ENCODE assay signal across 9 mouse cellular contexts in genomic region chr6:114926369-114927157, GRCm38 (mm10). TPM values are rescaled to one million over a fixed set of nuclear protein-coding genes. Genes with fewer than 3 reads are reported as not detected.
DNase-seq lines count a peak whose midpoint lies in the region; ATAC-seq lines count a peak whose summit lies in the region.
"Had no signal": no experiment of that assay in that cellular context is flagged by ENCODE, and none has a peak within 500 bp of the region (broad histone marks: within the 10 kb centered on the region; RNA-seq: fewer than 3 reads in every experiment).

No protein-coding gene starts in this region.

- H3K9me3 ChIP-seq in hindbrain, embryonic 14.5 days (ENCODE audit: control insufficient read depth, low read length), result 0 out of 2 replicates have a peak, but pooled peaks cover 3% of the 10 kb centered on the region
- H3K9me3 ChIP-seq in hindbrain, embryonic 12.5 days (replicated peaks), result no peaks in the 10 kb centered on the region

- ATAC-seq in hindbrain, embryonic 14.5 days (ENCODE audit: low FRiP score), result no peak
- ATAC-seq in hindbrain, embryonic 12.5 days (ENCODE audit: low FRiP score), result no peak
- ATAC-seq in megakaryocyte, adult 5-6 weeks (ENCODE audit: poor library complexity, severe bottlenecking), result no peak

- H3K4me3 ChIP-seq in hindbrain, embryonic 14.5 days (replicated peaks; ENCODE audit: low read length), result no peak overlapping the region
- H3K4me3 ChIP-seq in hindbrain, embryonic 12.5 days, result no peak overlapping the region
- H3K4me3 ChIP-seq: embryonic facial prominence, embryonic 12.5 days had no signal

- H3K27ac ChIP-seq in hindbrain, embryonic 14.5 days, result no peak overlapping the region
- H3K27ac ChIP-seq in hindbrain, embryonic 12.5 days, result no peak overlapping the region

- H3K4me2 ChIP-seq in hindbrain, embryonic 14.5 days (replicated peaks), result no peak overlapping the region
- no peak overlapping the region for H3K4me2 ChIP-seq in hindbrain, embryonic 12.5 days (replicated peaks)
- H3K4me2 ChIP-seq: embryonic facial prominence, embryonic 12.5 days had no signal

- no peaks in the 10 kb centered on the region for H3K36me3 ChIP-seq in hindbrain, embryonic 14.5 days (replicated peaks; ENCODE audit: control insufficient read depth, insufficient read depth)
- H3K36me3 ChIP-seq in hindbrain, embryonic 12.5 days, result no peaks in the 10 kb centered on the region
- H3K36me3 ChIP-seq: embryonic facial prominence, embryonic 12.5 days had no signal

- H3K9ac ChIP-seq in hindbrain, embryonic 14.5 days, result no peak overlapping the region
- no peak overlapping the region for H3K9ac ChIP-seq in hindbrain, embryonic 12.5 days
- H3K9ac ChIP-seq: embryonic facial prominence, embryonic 12.5 days had no signal

- WGBS in hindbrain, embryonic 14.5 days, result 38% methylated on average over 6 of the region's 6 CpGs
- WGBS in hindbrain, embryonic 12.5 days, result 43% methylated on average over 6 of the region's 6 CpGs

- H3K4me1 ChIP-seq in hindbrain, embryonic 14.5 days (replicated peaks; ENCODE audit: control insufficient read depth, insufficient read depth, low read length), result peaks cover 8% of the 10 kb centered on the region; the same call in 1 of the 2 replicates
- peaks cover 15% of the 10 kb centered on the region for H3K4me1 ChIP-seq in hindbrain, embryonic 12.5 days

- peak; percentile 78 for DNase-seq in hindbrain, embryonic 14.5 days (ENCODE audit: low spot score)
- DNase-seq in B cell, adult 2 months, result peak; percentile 84 to 87
- DNase-seq in NIH3T3 (ENCODE audit: low read depth), result peak; percentile 75
- DNase-seq in kidney, postnatal 10 days, result peak; percentile 68
- peak; percentile 31 to 50 for DNase-seq in spleen, postnatal 36 days (ENCODE audit: low spot score in 2 of 2)
- DNase-seq in gastrocnemius, postnatal 25 days, result no peak

- H3K27me3 ChIP-seq in hindbrain, embryonic 14.5 days (ENCODE audit: control insufficient read depth, insufficient read depth, low read length), result no peaks in the 10 kb centered on the region
- H3K27me3 ChIP-seq in hindbrain, embryonic 12.5 days, result no peaks in the 10 kb centered on the region
- H3K27me3 ChIP-seq: embryonic facial prominence, embryonic 12.5 days had no signal

RNA-seq across cellular contexts. Expression of gene Vgll4, which starts 43.2 kb away (rescaled TPM):
- polyA plus RNA-seq in hindbrain, embryonic 14.5 days (2014; fragmentation: Nextera tagmentation; extraction: Ambion mirVana), result 37.9 and 38.4 TPM in 2 replicates
- 94.2 and 94.3 TPM in 2 replicates for polyA plus RNA-seq in hindbrain, embryonic 12.5 days (2016; fragmentation: Nextera tagmentation; extraction: Ambion mirVana)
- 9.4 and 9.7 TPM in 2 replicates for total RNA-seq in megakaryocyte, adult 5-6 weeks (2015)
- 26.4 and 29.7 TPM in 2 replicates for total RNA-seq in megakaryocyte, adult 5-6 weeks (2017)
- total RNA-seq in gastrocnemius, postnatal 25 days (2021), result 10 to 100 TPM; 13.3 to 13.9 TPM
